Mouse (Mus musculus): ENCODE measurements around the gene Gm4881. TPM values are rescaled to one million over a fixed set of nuclear protein-coding genes. Genes with fewer than 3 reads are reported as not detected.
A peak's percentile ranks its signal among the peaks of the same experiment; 100 is the strongest.

Gene Gm4881
- polyA plus RNA-seq, 1 experiment from 2014 or later = not detected

- H3K27ac ChIP-seq (ENCODE audit: low read length) = peak overlapping the region; percentile 75
- no peaks in the 10 kb centered on the region for H3K27me3 ChIP-seq (replicated peaks; ENCODE audit: insufficient read depth, low read length)
- no peak overlapping the region for H3K4me3 ChIP-seq (ENCODE audit: low read depth, low read length)
- H3K36me3 ChIP-seq (ENCODE audit: insufficient read depth, low read length) = peaks cover 25% of the 10 kb centered on the region
- H3K4me1 ChIP-seq (ENCODE audit: insufficient read depth, low read depth, low read length) = peaks cover 22% of the 10 kb centered on the region
- no peak for DNase-seq (ENCODE audit: low spot score)
- H3K9ac ChIP-seq (replicated peaks; ENCODE audit: low read depth) = no peak overlapping the region
- no peaks in the 10 kb centered on the region for H3K9me3 ChIP-seq (ENCODE audit: low read length)
- no peak overlapping the region for H3K4me2 ChIP-seq (replicated peaks; ENCODE audit: low read depth, low read length)
- WGBS = 66% methylated on average over 6 of the region's 6 CpGs
- no peak for ATAC-seq
- TF ChIP-seq CTCF (IDR thresholded peaks at IDR 0.05) = no peak
- no peak for TF ChIP-seq EP300 (IDR thresholded peaks at IDR 0.05)
These were observed 54.7 kb downstream of the Gm4881 start for GRCm38 (mm10) chr7:24889431-24890220.

DNA sequence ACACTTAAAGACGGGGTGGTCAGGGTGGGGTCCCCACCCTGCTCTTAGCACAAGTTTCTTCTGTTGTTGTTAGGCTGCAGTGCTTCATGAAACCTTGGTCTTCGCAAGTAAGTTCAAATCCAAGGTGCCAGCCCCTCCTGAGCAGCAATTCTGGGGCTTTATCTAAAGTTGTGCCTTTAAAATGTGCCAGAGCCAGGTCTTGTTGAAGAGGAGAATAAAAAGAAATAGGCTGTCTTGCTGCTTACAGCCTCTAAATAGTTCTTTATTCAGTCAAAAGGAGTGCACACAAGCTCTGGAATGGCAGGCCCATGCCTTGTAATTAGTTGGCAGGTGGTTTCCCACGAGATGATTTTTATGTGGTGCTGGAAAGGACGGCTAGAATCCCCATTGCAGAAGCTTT, 57.2 kb downstream of the Gm4881 start:
- DNase-seq (ENCODE audit: low spot score) (no peak), ATAC-seq (no peak)
- Histone ChIP-seq H3K27me3 (replicated peaks; ENCODE audit: insufficient read depth, low read length) (no peaks in the 10 kb centered on the region), H3K9ac (replicated peaks; ENCODE audit: low read depth) (peak overlapping the region; percentile 98), H3K4me1 (ENCODE audit: insufficient read depth, low read depth, low read length) (peaks cover 22% of the 10 kb centered on the region), H3K4me3 (ENCODE audit: low read depth, low read length) (no peak overlapping the region), H3K9me3 (ENCODE audit: low read length) (no peaks in the 10 kb centered on the region), H3K27ac (ENCODE audit: low read length) (0 out of 2 replicates have a peak overlapping the region, but pooled peaks have one; percentile 96), H3K36me3 (ENCODE audit: insufficient read depth, low read length) (peaks cover 25% of the 10 kb centered on the region), H3K4me2 (replicated peaks; ENCODE audit: low read depth, low read length) (peak overlapping the region; percentile 58; the same call in 1 of the 2 replicates)
- TF ChIP-seq EP300 (IDR thresholded peaks at IDR 0.05) = no peak
- TF ChIP-seq CTCF (IDR thresholded peaks at IDR 0.05) = no peak
- 60% methylated on average over 4 of the region's 4 CpGs for WGBS

GRCm38 (mm10) chr7:24886308-24886633, 58.0 kb downstream of the Gm4881 start:
- TF ChIP-seq EP300 (IDR thresholded peaks at IDR 0.05) = no peak
- no peak for TF ChIP-seq CTCF (IDR thresholded peaks at IDR 0.05)

DNA sequence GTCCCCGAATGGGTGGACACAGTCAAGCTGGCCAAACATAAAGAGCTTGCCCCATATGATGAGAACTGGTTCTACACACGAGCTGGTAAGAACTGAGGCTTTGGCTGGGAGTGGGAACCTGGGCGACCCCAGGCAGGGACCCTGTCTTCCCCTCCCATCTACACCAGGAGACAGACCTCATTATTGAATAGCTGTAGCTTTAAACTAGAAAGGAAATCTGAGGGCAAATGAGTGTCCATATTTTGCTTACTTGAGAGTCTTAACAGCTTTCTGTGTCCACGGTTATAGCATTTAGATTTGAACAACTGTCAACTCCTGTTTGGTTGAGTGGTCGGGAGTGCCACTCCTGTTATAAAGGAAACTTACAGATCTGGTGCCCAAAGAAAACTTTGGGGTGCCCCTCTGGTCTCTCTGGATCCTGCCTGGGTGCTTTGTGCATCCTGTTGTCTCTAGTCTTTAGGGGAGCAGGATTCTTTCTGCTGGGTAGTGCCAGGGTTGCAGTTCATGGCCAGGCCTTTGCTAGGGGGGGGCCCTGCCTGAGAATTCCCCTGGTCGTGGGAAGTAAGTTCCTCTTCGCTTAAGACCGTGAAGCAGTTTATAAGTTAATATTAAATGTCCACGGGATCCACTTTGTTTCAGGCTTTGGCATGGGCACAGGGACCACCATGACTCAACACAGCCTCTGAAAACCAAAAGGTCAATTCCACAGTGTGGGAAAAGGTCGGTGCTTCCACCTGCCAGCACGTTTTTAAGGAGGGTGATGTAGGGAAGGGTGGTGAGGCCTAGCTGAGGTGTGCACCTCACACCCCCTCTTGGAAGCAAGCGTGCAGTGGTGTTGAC, 58.6 kb downstream of the Gm4881 start:
- peak overlapping the region; percentile 89 for H3K4me3 ChIP-seq (ENCODE audit: low read depth, low read length)
- 20% methylated on average over 12 of the region's 12 CpGs for WGBS
- no peaks in the 10 kb centered on the region for H3K9me3 ChIP-seq (ENCODE audit: low read length)

More at GRCm38 (mm10) chr7:24886308-24886633, 58.0 kb downstream of the Gm4881 start:
- peak overlapping the region; percentile 98 for H3K9ac ChIP-seq (replicated peaks; ENCODE audit: low read depth)
- H3K36me3 ChIP-seq (ENCODE audit: insufficient read depth, low read length) = peaks cover 25% of the 10 kb centered on the region
- no peaks in the 10 kb centered on the region for H3K27me3 ChIP-seq (replicated peaks; ENCODE audit: insufficient read depth, low read length)
- H3K4me1 ChIP-seq (ENCODE audit: insufficient read depth, low read depth, low read length) = peaks cover 22% of the 10 kb centered on the region
- WGBS = 20% methylated on average over 4 of the region's 4 CpGs
- no peaks in the 10 kb centered on the region for H3K9me3 ChIP-seq (ENCODE audit: low read length)
- peak overlapping the region; percentile 96 for H3K27ac ChIP-seq (ENCODE audit: low read length)
- peak overlapping the region; percentile 58 for H3K4me2 ChIP-seq (replicated peaks; ENCODE audit: low read depth, low read length)
- H3K4me3 ChIP-seq (ENCODE audit: low read depth, low read length) = peak overlapping the region; percentile 89
- DNase-seq (ENCODE audit: low spot score) (peak; percentile 44), ATAC-seq (no peak)

GRCm38 (mm10) chr7:24884693-24885291, 59.5 kb downstream of the Gm4881 start:
- no peaks in the 10 kb centered on the region for H3K9me3 ChIP-seq (ENCODE audit: low read length)
- peaks cover 22% of the 10 kb centered on the region for H3K4me1 ChIP-seq (ENCODE audit: insufficient read depth, low read depth, low read length)
- H3K4me2 ChIP-seq (replicated peaks; ENCODE audit: low read depth, low read length) = peak overlapping the region; percentile 58
- no peaks in the 10 kb centered on the region for H3K27me3 ChIP-seq (replicated peaks; ENCODE audit: insufficient read depth, low read length)
- peaks cover 25% of the 10 kb centered on the region for H3K36me3 ChIP-seq (ENCODE audit: insufficient read depth, low read length)
- TF ChIP-seq CTCF (IDR thresholded peaks at IDR 0.05) (0 out of 2 replicates have a peak, but pooled peaks have one; percentile 2), EP300 (IDR thresholded peaks at IDR 0.05) (no peak)
- peak overlapping the region; percentile 96 for H3K27ac ChIP-seq (ENCODE audit: low read length)
- under 1% methylated on average over 47 of the region's 47 CpGs for WGBS
- H3K4me3 ChIP-seq (ENCODE audit: low read depth, low read length) = peak overlapping the region; percentile 89
- ATAC-seq = no peak
- peak overlapping the region; percentile 98 for H3K9ac ChIP-seq (replicated peaks; ENCODE audit: low read depth)
- peak; percentile 64 for DNase-seq (ENCODE audit: low spot score)

More for the DNA sequence above, 58.6 kb downstream of the Gm4881 start:
- ATAC-seq (no peak), DNase-seq (ENCODE audit: low spot score) (no peak)
- Histone ChIP-seq H3K9ac (replicated peaks; ENCODE audit: low read depth) (peak overlapping the region; percentile 98), H3K36me3 (ENCODE audit: insufficient read depth, low read length) (peaks cover 25% of the 10 kb centered on the region), H3K27me3 (replicated peaks; ENCODE audit: insufficient read depth, low read length) (no peaks in the 10 kb centered on the region), H3K4me2 (replicated peaks; ENCODE audit: low read depth, low read length) (peak overlapping the region; percentile 58), H3K27ac (ENCODE audit: low read length) (peak overlapping the region; percentile 96), H3K4me1 (ENCODE audit: insufficient read depth, low read depth, low read length) (peaks cover 22% of the 10 kb centered on the region)
- TF ChIP-seq CTCF (IDR thresholded peaks at IDR 0.05) = no peak
- no peak for TF ChIP-seq EP300 (IDR thresholded peaks at IDR 0.05)
